8 mouse cellular contexts compared by ENCODE assay signal in genomic region chr3:104637427-104638402, GRCm38 (mm10). TPM values are rescaled to one million over a fixed set of nuclear protein-coding genes. Genes with fewer than 3 reads are reported as not detected.
DNase-seq lines count a peak whose midpoint lies in the region; ATAC-seq and TF ChIP-seq lines count a peak whose summit lies in the region.

No protein-coding gene starts in this region.

- WGBS in hindbrain, embryonic 15.5 days: 13% methylated on average over 38 of the region's 38 CpGs
- 4% methylated on average over 38 of the region's 38 CpGs for WGBS in liver, adult 2 months

- H3K4me3 ChIP-seq in hindbrain, embryonic 15.5 days: peak overlapping the region; percentile 84
- peak overlapping the region; percentile 80 for H3K4me3 ChIP-seq in liver, adult 2 months (ENCODE audit: insufficient read depth, low read depth, low read length)

- H3K4me1 ChIP-seq in hindbrain, embryonic 15.5 days (replicated peaks): peaks cover 15% of the 10 kb centered on the region
- no peaks in the 10 kb centered on the region for H3K4me1 ChIP-seq in liver, adult 2 months (ENCODE audit: control insufficient read depth, insufficient read depth, low read length)

- peak overlapping the region; percentile 57; the same call in 1 of the 2 replicates for H3K27ac ChIP-seq in hindbrain, embryonic 15.5 days (replicated peaks)
- peak overlapping the region; percentile 78 for H3K27ac ChIP-seq in liver, adult 2 months (replicated peaks; ENCODE audit: insufficient read depth, low read depth, low read length)

- peak overlapping the region; percentile 73 for H3K9ac ChIP-seq in hindbrain, embryonic 15.5 days
- H3K9ac ChIP-seq in liver, adult 2 months (ENCODE audit: low read depth, low read length): peak overlapping the region; percentile 88

- peak; percentile 70 for ATAC-seq in hindbrain, embryonic 15.5 days (ENCODE audit: low FRiP score, low read depth)

- peak; percentile 31 for DNase-seq in adrenal gland, adult 8-10 months
- DNase-seq in adrenal gland, adult 2 months: no peak
- peak; percentile 39 for DNase-seq in thymus, postnatal 0 days (ENCODE audit: low spot score)
- no peak for DNase-seq in thymus, postnatal 4 days
- DNase-seq in frontal cortex, postnatal 14 days (ENCODE audit: low spot score in 2 of 2): peak; percentile 25 to 40
- DNase-seq in liver, adult 2 months (ENCODE audit: extremely low read depth, low read depth, low spot score): peak; percentile 74
- peak; percentile 18 to 19 for DNase-seq in natural killer cell, adult 2 months (ENCODE audit: low spot score in 2 of 2)

- TF ChIP-seq POLR2A in liver, adult 2 months (IDR thresholded peaks at IDR 0.05; ENCODE audit: extremely low read depth, insufficient read depth, low read length): no peak

- H3K27me3 ChIP-seq in hindbrain, embryonic 15.5 days: no peaks in the 10 kb centered on the region
- H3K27me3 ChIP-seq in liver, adult 2 months (ENCODE audit: control insufficient read depth, insufficient read depth, low read length): no peaks in the 10 kb centered on the region

- peak overlapping the region; percentile 79 for H3K4me2 ChIP-seq in hindbrain, embryonic 15.5 days

- H3K9me3 ChIP-seq in hindbrain, embryonic 15.5 days: no peaks in the 10 kb centered on the region

- H3K79me2 ChIP-seq in liver, adult 2 months (ENCODE audit: control insufficient read depth, insufficient read depth, low read length): peaks cover 12% of the 10 kb centered on the region; the same call in 1 of the 2 replicates

- TF ChIP-seq CTCF in liver, adult 2 months (IDR thresholded peaks at IDR 0.05; ENCODE audit: low read depth, low read length): no peak

- no peaks in the 10 kb centered on the region for H3K36me3 ChIP-seq in hindbrain, embryonic 15.5 days
- H3K36me3 ChIP-seq in liver, adult 2 months (ENCODE audit: control insufficient read depth, insufficient read depth, low read length): no peaks in the 10 kb centered on the region

RNA-seq across cellular contexts. Expression of gene Slc16a1, which starts 0.8 kb away (rescaled TPM):
- 10 to 100 TPM; 17.5 to 29.1 (median 23.5) TPM for total RNA-seq in adrenal gland, adult 8-10 months (2022)
- 10 to 100 TPM; 51.5 to 60.9 TPM for total RNA-seq in adrenal gland, adult 2 months (2021)
- 18.4 and 29.5 TPM in 2 replicates for polyA plus RNA-seq in adrenal gland, adult 2 months (2012; rRNA removed)
- polyA plus RNA-seq in thymus, postnatal 0 days (2015; fragmentation: Nextera tagmentation; extraction: Ambion mirVana): 82.5 and 84.3 TPM in 2 replicates
- 9.1 and 10.5 TPM in 2 replicates for polyA plus RNA-seq in hindbrain, embryonic 15.5 days (2015; fragmentation: Nextera tagmentation; extraction: Ambion mirVana)
- 34.2 and 41.3 TPM in 2 replicates for total RNA-seq in liver, adult 2 months (2014; rRNA removed)
- polyA plus RNA-seq in liver, adult 2 months (2012; rRNA removed): 30.8 and 35.4 TPM in 2 replicates

Comparison
In these comparisons a context has a peak if more than half of its experiments do, and no peak if none do; other contexts are left out.
1. DNase-seq: peak in adrenal gland, adult 8-10 months (single experiment), thymus, postnatal 0 days (single experiment), frontal cortex, postnatal 14 days (2 of 2), liver, adult 2 months (single experiment) and natural killer cell, adult 2 months (2 of 2); none in adrenal gland, adult 2 months (single experiment) and thymus, postnatal 4 days (single experiment).